Mouse (Mus musculus) heart, adult 2 months (tissue): ENCODE measurements at regions not wholly inside any gene's neighbourhood (a gene's known extent, or its start where the extent isn't known, plus 50 kb on each side); places are given as distances from the start of the nearest gene placed in this dataset.

ENCODE experiments used
- DNase-seq, 2 experiments: peaks; one replicate each; pipeline ENCODE4 v3.0.0; 2021
- H3K27ac ChIP-seq: fragments of 200-600 bp; 2 replicates; pipeline ENCODE4 v1.8.1; 2022
- H3K27me3 ChIP-seq: fragments of 200-500 bp; 2 replicates; pipeline ENCODE4 v1.6.1; 2012; ENCODE audit warnings: mild to moderate bottlenecking, low read length, inconsistent platforms, mixed read lengths; ENCODE audit not compliant: control insufficient read depth, insufficient read depth
- H3K36me3 ChIP-seq: fragments of 200-500 bp; 2 replicates; pipeline ENCODE4 v1.6.1; 2012; ENCODE audit warnings: low read length, inconsistent platforms; ENCODE audit not compliant: control insufficient read depth, insufficient read depth
- H3K4me1 ChIP-seq: fragments of 200-500 bp; 2 replicates; pipeline ENCODE4 v1.6.1; 2011; ENCODE audit warnings: low read length; ENCODE audit not compliant: control insufficient read depth, insufficient read depth
- H3K4me3 ChIP-seq: fragments of 200-600 bp; 2 replicates; pipeline ENCODE4 v1.8.1; 2022
- H3K79me2 ChIP-seq: fragments of 200-500 bp; replicated peaks from 2 replicates; pipeline ENCODE4 v1.6.1; 2012; ENCODE audit warnings: mild to moderate bottlenecking, inconsistent platforms, low read length, moderate library complexity, mixed read lengths; ENCODE audit not compliant: control insufficient read depth, insufficient read depth
- H3K9ac ChIP-seq: fragments of 200-500 bp; 2 replicates; pipeline ENCODE4 v1.6.1; 2012; ENCODE audit warnings: low read depth, mild to moderate bottlenecking, control low read depth, inconsistent platforms, low read length, mixed read lengths
- CTCF ChIP-seq: fragments of 200-600 bp; IDR thresholded peaks from 2 replicates; pipeline ENCODE4 v1.8.1; 2022; ENCODE audit warnings: antibody characterized with exemption, mild to moderate bottlenecking, moderate library complexity
- EP300 ChIP-seq: fragments of 200-500 bp; IDR thresholded peaks from 2 replicates; pipeline ENCODE4 v1.6.1; 2011; ENCODE audit warnings: low read depth, low read length, control low read depth; ENCODE audit not compliant: insufficient read depth
- POLR2A ChIP-seq: fragments of 200-500 bp; IDR thresholded peaks from 2 replicates; pipeline ENCODE4 v1.6.1; 2011; ENCODE audit warnings: mild to moderate bottlenecking, low read depth, low read length, control low read depth; ENCODE audit not compliant: insufficient read depth
- WGBS: fragments of 180-500 bp; shearing (Covaris S2); methylation state at CpG from one replicate; pipeline ENCODE4 v1.1.7; 2018; 5-methylcytosine and 5-hydroxymethylcytosine counted together
- intact Hi-C: fragments of 180-260 bp; cut with DNase I; formaldehyde crosslinking; loops from one replicate; pipeline ENCODE4 v1.15.1; 2025

DNA sequence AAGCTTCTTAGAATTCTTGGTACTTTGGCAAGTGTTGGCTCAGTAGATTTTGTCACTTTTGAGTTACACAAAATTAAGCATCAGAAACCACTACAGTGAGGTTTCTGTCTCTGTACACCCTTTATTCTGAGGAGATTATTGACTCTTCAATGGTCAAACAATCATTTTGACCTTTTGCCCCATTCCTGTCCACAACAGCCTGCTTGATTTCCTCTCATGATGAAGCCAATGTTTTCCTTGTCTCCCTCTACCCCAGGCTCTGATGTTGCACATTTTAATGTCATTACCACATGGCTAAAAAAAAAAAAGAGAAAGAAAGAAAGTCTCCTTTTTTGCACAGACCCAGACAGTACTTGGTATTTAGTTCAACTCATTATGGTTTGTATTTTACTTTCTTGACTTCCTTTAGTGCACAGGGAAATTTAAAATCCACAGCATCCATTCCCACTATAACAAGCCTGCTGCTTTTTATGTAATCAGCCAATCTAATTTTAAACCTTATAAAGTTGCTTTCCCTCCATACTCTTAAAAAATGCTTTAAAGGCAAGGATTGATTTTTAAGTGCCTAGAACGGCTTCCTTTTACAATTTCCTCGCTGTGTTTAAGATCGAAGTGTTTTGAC, 452.8 kb upstream of the Flrt2 start:
- H3K27me3 ChIP-seq = no peaks in the 10 kb centered on the region
- H3K27ac ChIP-seq = no peak overlapping the region
- intact Hi-C loops = no loop called here
- H3K4me3 ChIP-seq = no peak overlapping the region
- no peaks in the 10 kb centered on the region for H3K4me1 ChIP-seq
- no peak overlapping the region for H3K9ac ChIP-seq
- no peak for TF ChIP-seq EP300
- TF ChIP-seq POLR2A = no peak
- TF ChIP-seq CTCF = no peak
- no peak for DNase-seq
- H3K36me3 ChIP-seq = no peaks in the 10 kb centered on the region
- no peaks in the 10 kb centered on the region for H3K79me2 ChIP-seq
- WGBS = 14% methylated on average over 3 of the region's 3 CpGs

DNA sequence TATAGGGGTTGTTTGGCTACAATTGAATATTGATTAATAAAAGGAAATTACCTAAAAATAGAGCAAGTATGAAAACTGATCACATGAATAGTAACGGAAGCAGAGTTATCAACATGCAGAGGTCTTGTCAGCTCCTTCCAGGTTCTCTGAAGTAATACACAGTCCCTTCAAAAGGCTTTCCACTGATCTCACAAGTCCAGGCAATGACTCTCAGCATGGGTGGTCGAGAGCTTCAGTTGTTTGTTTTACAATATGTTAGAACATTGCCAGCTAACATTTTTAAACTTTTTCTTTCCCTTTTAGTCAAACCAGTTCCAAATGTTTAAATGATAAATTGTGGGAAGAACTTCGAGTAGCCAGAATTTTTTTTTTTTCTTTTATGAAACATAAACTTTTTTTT, 424.8 kb upstream of the Flrt2 start:
- no peak for DNase-seq
- 51% methylated on average over 3 of the region's 3 CpGs for WGBS

DNA sequence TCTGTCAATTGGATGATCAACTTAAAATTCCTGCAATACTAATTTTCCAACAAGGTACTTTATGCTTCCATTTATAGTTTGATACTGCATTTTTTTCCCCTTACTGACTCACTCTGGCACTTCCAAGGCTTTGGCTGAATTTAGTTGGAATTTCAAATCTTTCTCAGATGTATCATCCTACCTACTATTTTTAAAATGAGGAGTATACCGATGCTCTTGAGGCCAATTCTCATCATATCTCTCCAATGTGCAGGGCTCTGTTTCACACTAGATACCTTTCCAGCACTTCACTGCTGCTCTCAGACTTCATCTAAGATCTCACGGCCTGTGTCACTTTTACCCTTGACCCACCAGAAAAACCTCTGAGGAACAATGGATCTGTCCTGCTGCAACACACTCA, 386.6 kb upstream of the Flrt2 start:
- intact Hi-C loops = no loop called here
- Histone ChIP-seq H3K9ac (no peak overlapping the region), H3K79me2 (no peaks in the 10 kb centered on the region), H3K4me1 (no peaks in the 10 kb centered on the region), H3K27ac (no peak overlapping the region), H3K27me3 (no peaks in the 10 kb centered on the region), H3K4me3 (no peak overlapping the region), H3K36me3 (no peaks in the 10 kb centered on the region)
- DNase-seq = no peak
- TF ChIP-seq CTCF = no peak
- TF ChIP-seq EP300 = no peak
- TF ChIP-seq POLR2A = no peak
- 57% methylated on average over 2 of the region's 2 CpGs for WGBS

More for the DNA sequence above, 424.8 kb upstream of the Flrt2 start:
- TF ChIP-seq POLR2A (no peak), EP300 (no peak), CTCF (no peak)
- Histone ChIP-seq H3K36me3 (no peaks in the 10 kb centered on the region), H3K79me2 (no peaks in the 10 kb centered on the region), H3K27me3 (no peaks in the 10 kb centered on the region), H3K27ac (no peak overlapping the region), H3K4me1 (no peaks in the 10 kb centered on the region), H3K4me3 (no peak overlapping the region), H3K9ac (no peak overlapping the region)
- intact Hi-C loops = no loop called here

DNA sequence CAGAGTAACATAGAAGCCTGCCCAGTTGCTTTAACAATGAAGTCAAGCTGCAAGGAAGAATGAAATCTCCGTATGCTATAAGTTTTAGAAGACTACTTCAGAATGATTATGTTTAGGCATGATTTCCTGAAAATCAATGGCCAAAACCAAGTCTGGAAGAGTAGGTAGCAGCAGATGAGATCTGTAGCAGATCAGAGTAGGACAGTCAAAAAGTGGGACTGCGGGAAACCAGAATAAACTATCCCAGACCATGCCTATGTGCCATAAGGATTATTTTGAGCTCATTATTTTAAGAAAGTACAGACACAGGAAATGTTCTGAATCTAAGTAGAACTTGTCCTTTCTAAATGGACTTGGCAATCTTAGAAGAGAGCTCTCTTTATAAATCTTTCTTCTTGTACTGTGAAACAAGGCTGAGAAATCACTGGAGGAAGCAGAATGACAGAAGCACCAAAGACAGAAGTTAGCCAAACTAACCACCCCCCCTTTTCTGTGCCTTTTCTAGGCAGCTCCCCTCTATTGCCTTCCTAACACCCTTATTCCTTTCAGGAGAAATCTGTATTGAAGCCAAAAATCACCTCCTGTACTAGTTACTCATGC, 376.8 kb upstream of the Flrt2 start:
- no peaks in the 10 kb centered on the region for H3K36me3 ChIP-seq
- TF ChIP-seq CTCF (no peak), POLR2A (no peak), EP300 (no peak)
- H3K27me3 ChIP-seq = no peaks in the 10 kb centered on the region
- no peaks in the 10 kb centered on the region for H3K79me2 ChIP-seq
- no peak overlapping the region for H3K27ac ChIP-seq
- no peak overlapping the region for H3K4me3 ChIP-seq
- DNase-seq = no peak
- intact Hi-C loops = no loop called here
- H3K9ac ChIP-seq = no peak overlapping the region
- H3K4me1 ChIP-seq = no peaks in the 10 kb centered on the region
- WGBS = 85% methylated on average over 2 of the region's 2 CpGs

DNA sequence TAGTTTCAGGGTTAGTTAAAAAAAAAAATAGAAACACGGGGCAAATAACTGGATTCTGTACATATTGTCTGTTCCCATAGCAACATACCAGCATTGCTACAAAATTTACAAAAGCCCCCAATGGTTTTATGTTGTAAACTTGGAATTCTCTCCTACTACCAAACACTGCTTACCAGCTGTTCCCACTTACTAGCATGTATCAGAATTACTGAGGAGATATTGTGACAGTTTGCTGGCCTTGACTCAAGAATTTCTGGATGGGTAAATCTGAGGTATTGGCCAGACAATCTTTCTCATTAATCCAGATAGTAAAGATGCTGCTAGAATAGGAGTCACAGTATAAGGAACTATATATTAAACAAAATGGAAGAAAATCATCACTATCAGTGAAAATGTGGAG, 375.2 kb upstream of the Flrt2 start:
- Histone ChIP-seq H3K36me3 (no peaks in the 10 kb centered on the region), H3K4me3 (no peak overlapping the region), H3K4me1 (no peaks in the 10 kb centered on the region), H3K27ac (no peak overlapping the region), H3K27me3 (no peaks in the 10 kb centered on the region), H3K79me2 (no peaks in the 10 kb centered on the region), H3K9ac (no peak overlapping the region)
- intact Hi-C loops = no loop called here
- no peak for DNase-seq
- 64% methylated on average over 1 of the region's 1 CpGs for WGBS
- TF ChIP-seq CTCF (no peak), EP300 (no peak), POLR2A (no peak)

DNA sequence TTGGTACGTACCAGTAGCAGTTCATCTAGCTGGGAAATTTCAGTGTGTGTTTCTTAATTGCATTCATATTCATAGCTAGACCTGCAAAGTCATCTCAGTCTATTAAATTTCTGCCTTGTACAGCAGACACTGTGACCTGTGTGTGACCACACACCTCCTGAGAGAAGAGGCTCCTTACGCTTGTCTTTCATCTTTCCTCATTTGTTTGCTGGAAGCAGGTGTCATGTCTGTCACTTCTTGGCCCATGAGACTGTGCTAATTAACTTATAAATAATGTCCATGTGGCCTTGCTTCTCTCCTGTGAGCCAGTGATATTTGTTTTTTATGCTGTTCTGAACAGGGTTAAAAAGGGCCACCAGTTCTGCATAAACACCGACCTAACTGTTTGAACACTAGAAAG, 370.3 kb upstream of the Flrt2 start:
- WGBS = 95% methylated on average over 3 of the region's 3 CpGs
- TF ChIP-seq CTCF (no peak), POLR2A (no peak), EP300 (no peak)
- H3K9ac ChIP-seq = no peak overlapping the region

More for the DNA sequence above, 370.3 kb upstream of the Flrt2 start:
- no peaks in the 10 kb centered on the region for H3K4me1 ChIP-seq
- H3K79me2 ChIP-seq = no peaks in the 10 kb centered on the region
- no peak for DNase-seq
- H3K4me3 ChIP-seq = no peak overlapping the region
- intact Hi-C loops = no loop called here
- no peaks in the 10 kb centered on the region for H3K27me3 ChIP-seq
- no peak overlapping the region for H3K27ac ChIP-seq
- H3K36me3 ChIP-seq = no peaks in the 10 kb centered on the region
